Mouse (Mus musculus) urinary bladder, postnatal 36 days (tissue): ENCODE measurements around the gene Creb3l4.

Experiments used
- DNase-seq, 2 experiments: peaks; one replicate each; pipeline ENCODE4 v3.0.0; 2022; ENCODE audit warnings: low spot score in 2 of 2, mixed read lengths in 1 of 2

The Creb3l4 gene

DNA sequence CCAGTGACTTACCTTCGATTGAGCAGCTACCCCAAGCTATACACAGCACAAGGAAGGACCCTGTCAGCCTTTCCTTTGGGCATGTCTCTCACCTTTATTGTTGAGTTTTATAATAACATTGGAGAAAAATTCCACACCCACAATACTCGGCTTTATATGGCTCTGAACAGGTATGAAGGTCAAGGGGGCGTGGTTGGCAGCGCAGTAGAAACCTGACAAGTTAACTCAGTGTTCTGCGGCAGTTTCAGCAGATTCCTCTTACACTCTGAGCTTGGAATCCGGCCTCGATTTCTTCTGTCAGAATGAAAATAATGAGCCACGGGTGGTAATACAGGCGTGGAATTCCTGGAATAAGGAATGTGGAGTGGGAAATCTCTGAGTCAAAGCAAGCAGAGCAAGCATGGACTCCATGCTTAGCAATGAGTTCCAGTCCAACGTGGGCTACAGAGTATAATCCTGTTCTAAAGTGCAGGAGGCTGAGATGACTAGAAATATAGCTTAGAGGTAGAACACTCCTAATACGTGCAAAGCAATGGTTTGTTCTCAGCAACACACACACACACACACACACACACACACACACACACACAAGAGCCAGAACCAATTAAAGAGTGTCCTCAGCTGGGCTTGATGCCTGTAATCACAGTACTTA is 52.3 kb downstream of the Creb3l4 start:
- DNase-seq, result no peak
